Mouse (Mus musculus) neural tube, embryonic 15.5 days (tissue): ENCODE measurements around the gene Baiap2l2. TPM values are rescaled to one million over a fixed set of nuclear protein-coding genes. Genes with fewer than 3 reads are reported as not detected.

ENCODE experiments used
- ATAC-seq: fragments of 200-750 bp; cut with Nextera tagmentation; 2 replicates; pipeline ENCODE4 v1.8.0; 2017; ENCODE audit warnings: mild to moderate bottlenecking, moderate TSS enrichment, moderate library complexity; ENCODE audit not compliant: low FRiP score
- H3K27ac ChIP-seq: fragments of 300-500 bp; sonication (generic); replicated peaks from 2 replicates; pipeline ENCODE4 v1.5.1; 2015; ENCODE audit warnings: mild to moderate bottlenecking, inconsistent platforms
- H3K27me3 ChIP-seq: fragments of 300-500 bp; sonication (generic); replicated peaks from 2 replicates; pipeline ENCODE4 v1.6.1; 2015; ENCODE audit warnings: inconsistent platforms
- H3K36me3 ChIP-seq: fragments of 300-500 bp; sonication (generic); 2 replicates; pipeline ENCODE4 v1.6.1; 2015; ENCODE audit warnings: inconsistent platforms
- H3K4me1 ChIP-seq: fragments of 300-500 bp; sonication (generic); 2 replicates; pipeline ENCODE4 v1.6.1; 2015; ENCODE audit warnings: inconsistent platforms
- H3K4me2 ChIP-seq: fragments of 300-500 bp; sonication (generic); 2 replicates; pipeline ENCODE4 v1.6.1; 2015; ENCODE audit warnings: inconsistent platforms, mild to moderate bottlenecking, moderate library complexity
- H3K4me3 ChIP-seq: fragments of 300-500 bp; sonication (generic); replicated peaks from 2 replicates; pipeline ENCODE4 v1.5.1; 2015; ENCODE audit warnings: mild to moderate bottlenecking, inconsistent platforms
- H3K9ac ChIP-seq: fragments of 300-500 bp; sonication (generic); replicated peaks from 2 replicates; pipeline ENCODE4 v1.6.1; 2015; ENCODE audit warnings: mild to moderate bottlenecking, inconsistent platforms
- H3K9me3 ChIP-seq: fragments of 300-500 bp; sonication (generic); replicated peaks from 2 replicates; pipeline ENCODE4 v1.6.1; 2016; ENCODE audit warnings: inconsistent platforms
- WGBS: fragments of 180-500 bp; shearing (Covaris S2); methylation state at CpG from one replicate; pipeline ENCODE4 v1.1.7; 2015; ENCODE audit warnings: mixed read lengths; 5-methylcytosine and 5-hydroxymethylcytosine counted together
- polyA plus RNA-seq: library from polyadenylated mRNA; unstranded; fragments of >200 nt; fragmentation: Nextera tagmentation; extraction: Ambion mirVana; gene quantifications from 2 replicates; pipeline ENCODE4 v1.2.1, GENCODE M21; 2015

Gene Baiap2l2
- polyA plus RNA-seq, 1 experiment from 2014 or later, result 4.0 TPM

DNA sequence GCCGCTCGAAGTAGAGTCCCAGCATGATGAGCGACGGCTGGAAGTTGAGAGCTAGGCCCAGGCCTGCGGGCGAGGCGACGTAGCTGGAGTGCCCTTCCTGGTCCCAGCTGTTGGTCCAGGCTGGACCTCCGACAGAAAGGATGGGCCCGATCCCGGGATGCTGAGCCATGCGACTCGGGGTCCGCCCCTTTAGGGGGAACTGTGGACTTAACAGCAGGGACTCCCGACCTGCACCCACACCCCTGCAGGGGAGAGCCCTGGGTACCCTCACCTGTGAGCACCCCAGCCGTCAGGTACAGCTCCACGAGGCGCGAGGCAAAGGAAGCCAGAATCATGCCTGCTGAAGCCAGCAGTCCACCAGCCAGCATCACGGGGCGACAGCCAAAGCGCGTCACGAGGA, 32.8 kb downstream of the Baiap2l2 start:
- WGBS, result 33% methylated on average over 24 of the region's 24 CpGs
- Histone ChIP-seq H3K4me2 (peak overlapping the region; percentile 66), H3K4me3 (peak overlapping the region; percentile 35), H3K4me1 (peaks cover 16% of the 10 kb centered on the region), H3K27ac (no peak overlapping the region), H3K36me3 (peaks cover 13% of the 10 kb centered on the region), H3K9ac (peak overlapping the region; percentile 39), H3K27me3 (peaks cover 41% of the 10 kb centered on the region), H3K9me3 (no peaks in the 10 kb centered on the region)
- ATAC-seq, result no peak

DNA sequence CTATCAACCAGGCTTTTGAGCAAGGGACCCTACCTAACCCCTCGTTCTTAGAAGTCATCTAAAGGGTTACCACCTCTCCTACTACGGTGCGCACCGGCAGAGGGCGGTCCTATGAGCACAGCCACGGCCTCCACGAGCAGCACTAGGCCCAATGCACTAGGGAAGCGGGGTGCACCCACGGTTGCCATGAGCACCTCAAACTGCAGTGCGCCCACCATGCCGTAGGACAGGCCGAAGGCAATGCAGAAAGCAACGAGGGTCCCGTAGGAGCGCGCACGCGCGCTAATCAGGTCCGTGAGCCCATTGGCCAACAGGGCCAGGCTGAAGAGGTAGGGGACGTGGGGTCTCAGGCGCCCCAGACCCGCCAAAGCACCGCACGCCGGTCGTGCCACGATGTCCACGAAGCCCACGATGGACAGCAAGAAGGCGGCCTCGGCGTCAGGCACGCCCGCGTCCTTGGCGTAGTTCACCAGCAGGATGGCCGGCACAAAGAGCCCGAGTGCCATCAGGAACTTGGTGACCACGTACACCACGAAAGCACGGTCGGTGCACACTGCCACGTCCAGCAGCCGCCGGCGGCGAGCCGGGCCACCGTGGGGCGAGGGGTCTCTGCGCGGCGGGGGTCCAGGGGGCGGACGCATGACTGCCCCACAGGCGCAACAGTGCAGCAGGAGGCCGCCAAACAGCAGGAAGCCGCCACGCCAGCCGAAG, 33.4 kb downstream of the Baiap2l2 start:
- Histone ChIP-seq H3K27me3 (peaks cover 41% of the 10 kb centered on the region), H3K9me3 (no peaks in the 10 kb centered on the region), H3K9ac (peak overlapping the region; percentile 39), H3K36me3 (peaks cover 18% of the 10 kb centered on the region), H3K4me3 (peak overlapping the region; percentile 35), H3K4me1 (peaks cover 16% of the 10 kb centered on the region), H3K4me2 (peak overlapping the region; percentile 66), H3K27ac (no peak overlapping the region; the same call in 1 of the 2 replicates)
- ATAC-seq, result peak; percentile 78
- 2% methylated on average over 61 of the region's 61 CpGs for WGBS

DNA sequence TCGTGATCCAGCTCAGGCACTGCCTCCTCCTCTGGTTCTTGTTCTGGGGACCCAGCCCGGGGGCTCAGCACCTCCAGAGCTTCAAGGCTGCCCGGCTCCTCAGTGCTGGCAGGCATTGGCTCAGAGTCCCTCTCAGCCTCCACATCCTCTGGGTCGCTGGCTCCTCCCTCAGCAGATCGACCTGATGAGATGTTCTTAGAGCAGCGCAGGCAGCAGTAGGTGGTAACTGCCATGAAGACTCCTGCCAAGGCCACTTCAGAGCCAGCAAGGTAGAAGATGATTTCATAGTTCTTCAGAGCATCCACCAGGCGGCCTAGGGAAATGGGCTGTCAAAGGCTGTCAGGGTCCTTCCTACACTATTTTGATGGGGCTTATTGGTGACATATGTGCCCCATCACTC, 34.2 kb downstream of the Baiap2l2 start:
- Histone ChIP-seq H3K9ac (no peak overlapping the region; the same call in 1 of the 2 replicates), H3K27me3 (peaks cover 41% of the 10 kb centered on the region), H3K36me3 (peaks cover 25% of the 10 kb centered on the region), H3K4me2 (no peak overlapping the region), H3K27ac (no peak overlapping the region), H3K4me1 (peaks cover 16% of the 10 kb centered on the region), H3K4me3 (no peak overlapping the region), H3K9me3 (no peaks in the 10 kb centered on the region)
- 54% methylated on average over 7 of the region's 7 CpGs for WGBS
- ATAC-seq, result no peak

DNA sequence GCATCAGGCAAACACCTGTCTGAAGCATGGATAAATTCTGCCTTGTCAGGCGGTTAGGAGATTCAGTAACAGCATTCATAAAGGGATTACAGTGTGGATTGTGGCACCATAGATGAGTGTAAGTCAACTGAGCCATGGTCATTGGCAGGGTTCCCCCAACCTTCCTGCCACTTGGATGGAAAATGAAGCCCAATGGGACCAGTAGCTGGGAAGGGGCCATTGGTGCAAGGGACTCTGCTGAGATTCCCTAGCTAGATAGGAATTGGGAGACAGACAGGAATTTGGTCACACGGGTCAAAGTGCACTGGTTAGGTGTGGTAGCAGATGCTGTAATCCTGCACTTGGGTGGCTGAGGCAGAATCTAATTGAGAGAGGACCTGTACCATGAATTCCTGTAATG, 35.1 kb downstream of the Baiap2l2 start:
- H3K4me2 ChIP-seq, result no peak overlapping the region
- H3K4me3 ChIP-seq, result no peak overlapping the region
- H3K9ac ChIP-seq, result no peak overlapping the region
- peaks cover 16% of the 10 kb centered on the region for H3K4me1 ChIP-seq
- no peak for ATAC-seq
- H3K27me3 ChIP-seq, result peaks cover 41% of the 10 kb centered on the region
- H3K9me3 ChIP-seq, result no peaks in the 10 kb centered on the region
- 90% methylated on average over 2 of the region's 2 CpGs for WGBS
- no peak overlapping the region for H3K27ac ChIP-seq
- peaks cover 35% of the 10 kb centered on the region for H3K36me3 ChIP-seq

DNA sequence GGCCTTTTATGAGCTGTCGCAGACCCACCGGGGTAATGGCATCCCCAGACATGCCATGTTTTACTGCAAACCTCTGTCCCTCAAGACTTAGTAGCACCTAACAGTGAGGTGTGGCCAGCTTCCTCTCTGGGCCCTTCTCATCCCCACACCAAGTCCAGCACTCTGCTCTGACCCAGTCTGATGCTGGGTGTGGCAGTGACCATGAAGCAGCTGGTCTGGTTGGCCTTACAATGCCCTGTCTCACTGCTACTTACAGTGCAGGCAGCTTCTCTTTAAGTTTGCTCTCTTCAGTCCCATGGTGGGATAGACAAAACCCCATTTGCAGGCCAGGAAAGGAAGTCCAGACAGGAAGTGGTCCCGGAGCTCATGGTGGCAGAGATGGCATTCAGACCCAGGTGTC, 40.0 kb downstream of the Baiap2l2 start:
- H3K9me3 ChIP-seq, result no peaks in the 10 kb centered on the region
- H3K4me3 ChIP-seq, result no peak overlapping the region
- ATAC-seq, result no peak
- WGBS, result 88% methylated on average over 3 of the region's 3 CpGs
- H3K36me3 ChIP-seq, result peaks cover 64% of the 10 kb centered on the region
- no peak overlapping the region for H3K4me2 ChIP-seq
- peaks cover 17% of the 10 kb centered on the region for H3K4me1 ChIP-seq
- peaks cover 4% of the 10 kb centered on the region; the same call in 1 of the 2 replicates for H3K27me3 ChIP-seq
- H3K9ac ChIP-seq, result no peak overlapping the region
- no peak overlapping the region for H3K27ac ChIP-seq

DNA sequence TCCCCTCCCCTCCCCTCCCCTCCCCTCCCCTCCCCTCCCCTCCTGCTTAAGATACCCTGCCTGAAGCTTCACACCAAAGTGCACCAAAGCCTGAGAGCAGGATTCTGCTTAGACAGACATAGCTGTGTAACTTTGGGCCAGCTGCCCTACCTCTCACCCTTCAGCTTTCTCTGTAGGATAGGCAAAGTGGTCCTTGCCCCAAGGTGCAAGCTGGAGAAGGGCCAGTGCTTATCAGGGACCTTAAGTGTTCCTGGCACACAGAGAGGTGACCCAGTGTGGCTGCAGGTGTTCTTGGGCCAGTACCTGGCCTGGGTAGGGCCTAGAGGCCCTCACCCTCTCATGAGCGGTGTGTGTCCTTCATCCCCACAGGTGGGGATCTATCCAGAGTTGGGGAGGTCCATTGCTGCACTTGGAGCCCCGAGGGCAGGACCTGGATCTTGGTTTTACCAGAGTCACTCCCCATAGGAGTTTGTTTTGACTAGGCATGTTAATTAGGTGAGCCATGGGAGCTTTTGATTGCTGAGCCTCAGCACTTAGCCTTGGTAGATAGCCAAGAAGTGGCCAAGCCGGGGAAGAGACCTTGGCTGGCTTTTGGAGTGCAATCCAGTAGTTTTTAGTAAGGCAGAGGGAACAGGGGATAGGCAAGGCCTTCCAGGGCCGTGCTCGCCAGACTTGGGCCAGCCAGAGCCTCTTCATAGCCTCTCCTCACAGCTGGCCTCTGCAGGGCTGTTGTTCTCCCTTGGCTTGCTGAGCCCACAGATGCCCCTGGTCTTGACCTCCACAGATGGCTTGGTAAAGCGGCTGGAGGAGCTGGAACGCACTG, 41.1 kb downstream of the Baiap2l2 start:
- no peaks in the 10 kb centered on the region for H3K9me3 ChIP-seq
- H3K36me3 ChIP-seq, result peaks cover 74% of the 10 kb centered on the region
- peak overlapping the region; percentile 26; the same call in 1 of the 2 replicates for H3K9ac ChIP-seq
- ATAC-seq, result no peak
- WGBS, result 69% methylated on average over 7 of the region's 7 CpGs
- no peak overlapping the region for H3K4me2 ChIP-seq
- peak overlapping the region; percentile 73 for H3K27ac ChIP-seq
- peaks cover 17% of the 10 kb centered on the region for H3K4me1 ChIP-seq
- no peak overlapping the region for H3K4me3 ChIP-seq
- no peaks in the 10 kb centered on the region for H3K27me3 ChIP-seq

DNA sequence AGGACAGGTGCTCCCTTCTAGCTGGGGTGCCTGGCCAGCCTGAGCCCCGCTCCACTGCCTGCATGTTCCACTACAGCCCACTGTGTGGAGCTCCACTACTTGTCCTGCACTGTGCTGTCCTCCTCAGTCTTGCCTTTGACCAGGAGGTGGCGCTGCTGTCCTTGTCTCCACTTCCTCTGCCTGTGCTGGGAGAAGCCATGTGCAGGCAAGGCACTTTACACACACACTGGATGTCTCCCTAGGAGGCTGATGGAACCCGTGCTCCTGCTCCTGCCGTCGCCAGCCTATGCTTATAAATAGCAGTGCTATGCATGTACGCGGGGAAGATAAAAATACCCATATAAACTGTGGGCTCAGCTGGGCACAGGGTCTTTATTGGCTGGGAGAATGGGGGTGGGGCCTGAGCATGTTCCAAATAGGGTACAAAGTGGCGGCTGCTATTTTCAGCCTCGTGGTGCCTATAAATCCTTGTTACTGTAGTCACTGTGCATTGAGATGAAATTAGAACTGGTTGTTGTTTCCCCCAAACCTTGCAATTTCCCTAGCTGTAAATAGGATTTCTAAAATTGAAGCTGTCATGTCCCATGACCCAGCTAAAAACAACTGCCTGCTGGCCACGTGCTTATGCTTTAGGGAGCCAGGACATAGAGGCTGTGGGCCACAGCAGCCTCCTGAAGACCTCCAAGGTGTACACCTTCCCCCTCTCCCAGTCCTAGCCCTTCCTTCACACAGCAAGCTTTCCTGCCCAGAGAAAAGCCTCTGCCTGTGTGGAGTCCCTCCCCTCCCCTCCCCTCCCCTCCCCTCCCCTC, 41.9 kb downstream of the Baiap2l2 start:
- H3K27me3 ChIP-seq, result no peaks in the 10 kb centered on the region
- H3K36me3 ChIP-seq, result peaks cover 77% of the 10 kb centered on the region
- H3K9me3 ChIP-seq, result no peaks in the 10 kb centered on the region
- 5% methylated on average over 10 of the region's 10 CpGs for WGBS
- peak overlapping the region; percentile 25 for H3K4me2 ChIP-seq
- H3K4me3 ChIP-seq, result no peak overlapping the region
- peaks cover 17% of the 10 kb centered on the region for H3K4me1 ChIP-seq
- H3K27ac ChIP-seq, result peak overlapping the region; percentile 76
- H3K9ac ChIP-seq, result no peak overlapping the region
- ATAC-seq, result peak; percentile 97

DNA sequence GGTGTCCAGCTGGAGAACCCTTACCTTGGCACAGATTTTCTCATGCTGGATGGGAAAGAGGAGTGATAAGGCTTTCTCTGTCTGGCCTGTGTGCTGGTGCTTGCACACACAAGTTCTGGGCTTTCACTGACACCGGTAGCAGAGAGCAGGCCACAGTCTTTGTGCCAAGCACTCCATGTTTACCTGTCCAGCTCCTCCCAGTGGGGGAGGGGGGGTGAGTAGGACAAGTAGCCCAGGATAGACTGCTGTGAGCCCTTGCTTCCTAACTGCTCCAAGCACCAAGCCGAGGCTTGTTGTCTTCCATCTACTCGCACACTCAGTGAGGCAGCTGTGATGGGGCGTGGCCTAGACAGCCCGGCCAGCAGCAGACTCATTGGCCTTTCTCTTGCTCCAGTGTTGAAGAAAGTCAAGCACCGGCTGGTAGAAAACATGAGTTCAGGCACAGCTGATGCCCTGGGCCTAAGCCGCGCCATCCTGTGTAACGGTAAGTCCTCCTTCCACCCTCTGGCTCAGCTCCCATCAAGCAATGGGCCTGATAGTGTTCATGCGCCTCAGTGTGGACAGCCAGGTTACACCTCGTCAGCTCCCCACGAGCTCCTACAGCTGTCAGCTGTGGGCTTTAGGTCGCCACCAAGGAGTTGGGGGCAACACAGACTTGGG, 42.6 kb downstream of the Baiap2l2 start:
- no peak overlapping the region for H3K9ac ChIP-seq
- peak; percentile 39 for ATAC-seq

DNA sequence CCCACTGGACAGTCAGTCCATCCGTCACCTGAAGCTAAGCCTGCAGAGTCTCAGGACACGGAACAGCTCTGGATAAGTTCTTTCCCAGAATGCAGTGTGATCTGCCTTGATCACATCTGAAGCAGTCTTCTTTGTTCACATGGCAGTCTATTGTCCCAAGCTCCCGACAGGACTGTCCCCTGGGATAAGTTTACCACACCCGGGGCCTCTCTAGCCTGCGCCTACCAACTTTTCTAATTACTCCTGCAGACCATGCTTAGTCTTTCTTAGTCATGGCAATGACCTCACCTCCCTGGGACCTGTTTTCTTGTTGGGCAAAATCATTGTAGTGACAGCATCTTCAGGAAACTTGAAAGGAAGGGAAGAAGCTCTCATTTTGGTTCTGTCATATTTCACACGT, 47.3 kb downstream of the Baiap2l2 start:
- no peak overlapping the region for H3K4me3 ChIP-seq
- H3K4me1 ChIP-seq, result peaks cover 4% of the 10 kb centered on the region; the same call in 1 of the 2 replicates
- no peak overlapping the region for H3K4me2 ChIP-seq
- no peak overlapping the region for H3K9ac ChIP-seq
- H3K9me3 ChIP-seq, result no peaks in the 10 kb centered on the region
- no peaks in the 10 kb centered on the region for H3K27me3 ChIP-seq
- H3K36me3 ChIP-seq, result peaks cover 70% of the 10 kb centered on the region
- WGBS, result 65% methylated on average over 6 of the region's 6 CpGs
- ATAC-seq, result no peak
- no peak overlapping the region for H3K27ac ChIP-seq

More for the DNA sequence above, 42.6 kb downstream of the Baiap2l2 start:
- H3K27ac ChIP-seq, result peak overlapping the region; percentile 60
- H3K4me1 ChIP-seq, result peaks cover 17% of the 10 kb centered on the region
- no peaks in the 10 kb centered on the region for H3K27me3 ChIP-seq
- WGBS, result 74% methylated on average over 13 of the region's 13 CpGs
- no peaks in the 10 kb centered on the region for H3K9me3 ChIP-seq
- H3K4me3 ChIP-seq, result no peak overlapping the region
- peaks cover 77% of the 10 kb centered on the region for H3K36me3 ChIP-seq
- H3K4me2 ChIP-seq, result no peak overlapping the region

DNA sequence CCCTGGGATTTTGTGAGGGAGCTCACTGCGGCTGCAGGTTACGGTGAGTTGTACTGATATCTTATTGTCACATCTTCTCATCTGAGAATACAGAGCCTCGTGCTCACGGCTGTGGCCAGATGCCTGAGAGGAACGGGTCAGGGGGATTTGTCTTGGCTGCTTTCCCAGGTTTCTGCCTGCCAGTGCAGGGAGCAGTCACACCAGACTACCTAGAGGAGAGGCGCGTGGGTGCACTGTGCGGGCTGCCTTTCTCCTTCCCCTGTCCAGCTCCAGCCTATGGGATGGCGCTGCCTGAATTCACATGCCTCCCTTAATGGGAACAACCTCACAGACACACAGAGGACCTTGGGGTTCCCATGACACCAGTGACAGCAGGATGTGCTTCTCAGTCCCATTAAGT, 50.1 kb downstream of the Baiap2l2 start:
- H3K9ac ChIP-seq, result no peak overlapping the region
- H3K36me3 ChIP-seq, result peaks cover 70% of the 10 kb centered on the region
- no peak overlapping the region for H3K27ac ChIP-seq
- no peak for ATAC-seq
- H3K27me3 ChIP-seq, result no peaks in the 10 kb centered on the region
- no peak overlapping the region for H3K4me2 ChIP-seq
- 72% methylated on average over 9 of the region's 9 CpGs for WGBS
- peaks cover 2% of the 10 kb centered on the region for H3K4me1 ChIP-seq
- no peaks in the 10 kb centered on the region for H3K9me3 ChIP-seq
- H3K4me3 ChIP-seq, result no peak overlapping the region
